Mouse (Mus musculus) MEL (cell line): Measurements from ENCODE around the gene Prrx2.

Experiments
- CHD2 ChIP-seq: IDR thresholded peaks from 2 replicates; pipeline ENCODE4 v1.6.1; 2011; ENCODE audit warnings: low read length, improper control_type of control experiment
- CTCF ChIP-seq, 3 experiments: IDR thresholded peaks in 2 of 3; conservative IDR thresholded peaks in 1 of 3; 2 replicates each; pipeline ENCODE4 v1.5.1; 2011 to 2012; ENCODE audit warnings: low read length in 3 of 3, low read depth in 2 of 3, mild to moderate bottlenecking in 2 of 3, improper control_type of control experiment in 1 of 3, inconsistent platforms in 1 of 3, mixed read lengths in 1 of 3, moderate library complexity in 1 of 3; ENCODE audit not compliant: control insufficient read depth in 1 of 3, insufficient read depth in 1 of 3, poor library complexity in 1 of 3, severe bottlenecking in 1 of 3
- ELF1 ChIP-seq: IDR thresholded peaks from 2 replicates; pipeline ENCODE4 v1.6.1; 2014; ENCODE audit warnings: low read depth, mild to moderate bottlenecking, inconsistent platforms, low read length, improper control_type of control experiment, moderate library complexity
- POLR2A ChIP-seq, 2 experiments: IDR thresholded peaks; 2 replicates each; pipeline ENCODE4 v1.6.1; 2011 to 2012; ENCODE audit warnings: low read length in 2 of 2, mild to moderate bottlenecking in 2 of 2, control low read depth in 1 of 2, improper control_type of control experiment in 1 of 2, low read depth in 1 of 2, moderate library complexity in 1 of 2; ENCODE audit not compliant: control insufficient read depth in 1 of 2, insufficient read depth in 1 of 2, poor library complexity in 1 of 2
- POLR2AphosphoS5 ChIP-seq: IDR thresholded peaks from 2 replicates; pipeline ENCODE4 v1.6.1; 2012; ENCODE audit warnings: low read depth, borderline replicate concordance, mild to moderate bottlenecking, inconsistent platforms, low read length, moderate library complexity, mixed read lengths
- RCOR1 ChIP-seq: IDR thresholded peaks from 2 replicates; pipeline ENCODE4 v1.6.1; 2012; ENCODE audit warnings: low read depth, mild to moderate bottlenecking, inconsistent platforms, low read length, improper control_type of control experiment

DNA sequence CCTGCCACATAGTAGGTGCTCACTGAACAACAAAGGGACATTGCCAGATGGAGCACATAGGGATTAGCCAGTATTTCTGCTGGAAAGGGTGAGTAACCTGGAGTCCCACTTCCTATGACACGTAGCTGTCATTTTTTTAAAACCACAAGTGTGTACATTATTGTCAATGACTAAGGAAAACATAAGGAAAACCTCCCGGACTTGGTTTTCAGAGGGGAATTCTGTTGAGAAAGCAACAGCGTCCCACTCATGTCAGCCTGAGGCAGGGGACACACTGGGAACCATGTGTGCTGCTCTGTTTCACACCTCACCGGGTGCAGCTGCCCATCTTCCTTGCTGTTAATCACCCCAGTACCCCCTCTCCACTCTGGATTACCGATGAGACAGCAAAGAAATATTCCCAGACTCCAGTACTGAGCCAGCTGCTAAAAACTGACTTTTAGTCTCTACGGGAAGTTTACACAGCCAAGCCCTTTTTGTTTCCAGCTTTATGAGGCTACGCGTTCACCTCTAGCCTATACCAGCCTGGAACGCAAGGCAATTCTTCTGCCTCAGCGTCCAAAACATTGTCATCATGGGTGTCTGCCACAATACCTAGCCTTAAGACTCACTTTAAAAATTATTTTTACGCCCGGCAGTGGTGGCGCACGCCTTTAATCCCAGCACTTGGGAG is 64.8 kb downstream of the Prrx2 start:
- TF ChIP-seq POLR2AphosphoS5 (no peak), ELF1 (no peak), CTCF (IDR thresholded peaks at IDR 0.05 in 2 of 3, conservative IDR thresholded peaks at IDR 0.05 in 1 of 3; ENCODE audit: control insufficient read depth in 1 of 3, insufficient read depth in 1 of 3, low read depth in 2 of 3, low read length in 3 of 3, poor library complexity in 1 of 3, severe bottlenecking in 1 of 3) (no peak), RCOR1 (no peak), POLR2A (IDR thresholded peaks at IDR 0.05; ENCODE audit: control insufficient read depth in 1 of 2, insufficient read depth in 1 of 2, low read depth in 1 of 2, low read length in 2 of 2, poor library complexity in 1 of 2) (no peak), CHD2 (no peak)
